Mouse (Mus musculus): ENCODE measurements around the gene Psma4. TPM values are rescaled to one million over a fixed set of nuclear protein-coding genes. Genes with fewer than 3 reads are reported as not detected.
"Not testable (repeated sequence)": the region's sequence is repeated elsewhere in the genome, so short reads cannot be mapped to it uniquely, and the experiment has no call there.

Psma4 gene
- polyA plus RNA-seq, 1 experiment from 2014 or later = 341 TPM

DNA sequence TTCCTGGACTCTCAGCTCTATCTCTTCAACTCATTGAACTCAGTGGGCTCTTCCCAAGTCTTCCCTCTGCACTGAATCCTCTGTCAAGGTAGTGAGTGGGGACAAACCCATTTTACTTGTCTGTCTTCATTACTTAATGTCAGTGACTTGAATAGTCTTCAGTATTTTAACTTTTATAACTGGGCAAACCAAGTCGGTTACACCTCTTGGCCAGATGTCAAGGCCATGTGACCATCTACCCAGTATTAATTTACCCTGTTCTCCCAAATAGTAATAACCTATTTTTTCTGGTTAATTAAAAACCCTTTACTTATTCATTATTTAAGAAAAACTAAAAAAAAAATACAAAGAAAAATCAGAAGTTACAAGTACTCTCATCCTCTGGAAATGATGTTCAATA is 19.8 kb upstream of the Psma4 start:
- Histone ChIP-seq H3K4me1 (ENCODE audit: control insufficient read depth, insufficient read depth, low read length) (no peaks in the 10 kb centered on the region), H3K9ac (ENCODE audit: low read length) (no peak overlapping the region), H3K27me3 (ENCODE audit: control insufficient read depth, insufficient read depth, low read length) (no peaks in the 10 kb centered on the region), H3K9me3 (ENCODE audit: control insufficient read depth, low read length) (no peaks in the 10 kb centered on the region), H3K27ac (replicated peaks; ENCODE audit: low read depth, low read length) (no peak overlapping the region), H3K36me3 (ENCODE audit: control insufficient read depth, insufficient read depth, low read length) (no peaks in the 10 kb centered on the region), H3K4me3 (ENCODE audit: low read depth, low read length) (no peak overlapping the region), H3K4me2 (ENCODE audit: low read depth, severe bottlenecking) (no peak overlapping the region)
- ATAC-seq (ENCODE audit: insufficient number of reproducible peaks, low FRiP score, low TSS enrichment, low read depth) (no peak), DNase-seq (ENCODE audit: low spot score) (no peak)
- 80% methylated on average over 1 of the region's 1 CpGs for WGBS

GRCm38 (mm10) chr9:54931765-54932164 is 18.8 kb upstream of the Psma4 start:
- Histone ChIP-seq H3K27me3 (ENCODE audit: control insufficient read depth, insufficient read depth, low read length) (no peaks in the 10 kb centered on the region), H3K36me3 (ENCODE audit: control insufficient read depth, insufficient read depth, low read length) (no peaks in the 10 kb centered on the region), H3K4me1 (ENCODE audit: control insufficient read depth, insufficient read depth, low read length) (no peaks in the 10 kb centered on the region), H3K27ac (replicated peaks; ENCODE audit: low read depth, low read length) (no peak overlapping the region), H3K4me2 (ENCODE audit: low read depth, severe bottlenecking) (no peak overlapping the region), H3K4me3 (ENCODE audit: low read depth, low read length) (no peak overlapping the region), H3K9ac (ENCODE audit: low read length) (no peak overlapping the region), H3K9me3 (ENCODE audit: control insufficient read depth, low read length) (no peaks in the 10 kb centered on the region)
- DNase-seq (ENCODE audit: low spot score) (peak; percentile 19), ATAC-seq (ENCODE audit: insufficient number of reproducible peaks, low FRiP score, low TSS enrichment, low read depth) (no peak)
- WGBS = 3% methylated on average over 1 of the region's 1 CpGs

GRCm38 (mm10) chr9:54932379-54932778 is 18.2 kb upstream of the Psma4 start:
- H3K9ac ChIP-seq (ENCODE audit: low read length) = no peak overlapping the region
- WGBS = 69% methylated on average over 2 of the region's 2 CpGs

GRCm38 (mm10) chr9:54942071-54942470 is 8.5 kb upstream of the Psma4 start:
- WGBS = 80% methylated on average over 4 of the region's 4 CpGs
- H3K9me3 ChIP-seq (ENCODE audit: control insufficient read depth, low read length) = no peaks in the 10 kb centered on the region
- H3K27me3 ChIP-seq (ENCODE audit: control insufficient read depth, insufficient read depth, low read length) = no peaks in the 10 kb centered on the region
- ATAC-seq (ENCODE audit: insufficient number of reproducible peaks, low FRiP score, low TSS enrichment, low read depth) = no peak
- DNase-seq (ENCODE audit: low spot score) = no peak
- no peak overlapping the region for H3K4me3 ChIP-seq (ENCODE audit: low read depth, low read length)
- no peaks in the 10 kb centered on the region for H3K4me1 ChIP-seq (ENCODE audit: control insufficient read depth, insufficient read depth, low read length)
- no peak overlapping the region for H3K27ac ChIP-seq (replicated peaks; ENCODE audit: low read depth, low read length)
- H3K36me3 ChIP-seq (ENCODE audit: control insufficient read depth, insufficient read depth, low read length) = no peaks in the 10 kb centered on the region
- no peak overlapping the region for H3K9ac ChIP-seq (ENCODE audit: low read length)
- H3K4me2 ChIP-seq (ENCODE audit: low read depth, severe bottlenecking) = no peak overlapping the region

More at GRCm38 (mm10) chr9:54932379-54932778, 18.2 kb upstream of the Psma4 start:
- no peaks in the 10 kb centered on the region for H3K4me1 ChIP-seq (ENCODE audit: control insufficient read depth, insufficient read depth, low read length)
- H3K9me3 ChIP-seq (ENCODE audit: control insufficient read depth, low read length) = no peaks in the 10 kb centered on the region
- DNase-seq (ENCODE audit: low spot score) (no peak), ATAC-seq (ENCODE audit: insufficient number of reproducible peaks, low FRiP score, low TSS enrichment, low read depth) (no peak)
- no peaks in the 10 kb centered on the region for H3K36me3 ChIP-seq (ENCODE audit: control insufficient read depth, insufficient read depth, low read length)
- no peak overlapping the region for H3K27ac ChIP-seq (replicated peaks; ENCODE audit: low read depth, low read length)
- H3K4me3 ChIP-seq (ENCODE audit: low read depth, low read length) = no peak overlapping the region
- H3K4me2 ChIP-seq (ENCODE audit: low read depth, severe bottlenecking) = no peak overlapping the region
- H3K27me3 ChIP-seq (ENCODE audit: control insufficient read depth, insufficient read depth, low read length) = no peaks in the 10 kb centered on the region

DNA sequence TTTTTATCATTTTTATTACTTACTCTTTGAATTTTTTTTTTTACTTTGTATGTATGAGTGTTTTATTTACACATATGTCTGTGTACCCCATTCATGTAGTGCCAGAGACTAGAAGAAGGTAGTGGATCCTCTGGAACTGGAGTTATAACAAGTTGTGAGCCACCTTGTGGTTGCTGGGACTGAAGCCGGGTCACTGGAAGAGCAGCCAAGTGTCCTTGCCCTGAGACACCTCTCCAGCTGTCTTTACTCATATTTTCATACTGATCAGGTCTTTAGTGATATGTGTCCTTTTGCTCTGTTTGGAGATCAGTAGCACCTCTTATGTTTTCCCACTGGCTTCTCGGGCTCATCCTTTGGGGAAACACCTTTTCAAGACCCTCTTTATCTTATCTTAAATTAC is 6.1 kb upstream of the Psma4 start:
- no peak for DNase-seq (ENCODE audit: low spot score)
- Histone ChIP-seq H3K27ac (replicated peaks; ENCODE audit: low read depth, low read length) (no peak overlapping the region), H3K36me3 (ENCODE audit: control insufficient read depth, insufficient read depth, low read length) (no peaks in the 10 kb centered on the region), H3K9ac (ENCODE audit: low read length) (no peak overlapping the region), H3K4me1 (ENCODE audit: control insufficient read depth, insufficient read depth, low read length) (no peaks in the 10 kb centered on the region), H3K4me2 (ENCODE audit: low read depth, severe bottlenecking) (no peak overlapping the region), H3K27me3 (ENCODE audit: control insufficient read depth, insufficient read depth, low read length) (no peaks in the 10 kb centered on the region), H3K4me3 (ENCODE audit: low read depth, low read length) (no peak overlapping the region), H3K9me3 (ENCODE audit: control insufficient read depth, low read length) (no peaks in the 10 kb centered on the region)
- ATAC-seq (ENCODE audit: insufficient number of reproducible peaks, low FRiP score, low TSS enrichment, low read depth) = no peak
- WGBS = 69% methylated on average over 2 of the region's 2 CpGs

DNA sequence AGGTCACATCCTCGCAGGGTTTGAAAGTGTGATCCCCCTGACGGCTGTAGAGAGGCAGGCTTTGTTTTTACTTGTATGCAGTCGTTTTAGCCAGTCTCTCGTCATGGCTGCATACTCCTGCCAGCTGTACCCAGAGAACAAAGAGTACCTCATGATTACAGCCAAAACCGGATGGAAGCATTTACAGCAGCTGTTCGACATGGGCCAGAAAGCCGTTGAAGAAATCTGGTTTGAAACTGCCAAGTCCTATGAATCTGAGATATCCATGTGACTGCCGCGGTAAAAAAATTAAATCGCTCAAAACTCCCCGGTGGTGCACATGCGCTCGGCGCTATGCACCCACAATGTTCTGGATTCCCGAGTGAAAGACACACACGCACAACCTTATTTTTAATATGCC is 4.3 kb upstream of the Psma4 start:
- 72% methylated on average over 16 of the region's 16 CpGs for WGBS
- Histone ChIP-seq H3K27me3 (ENCODE audit: control insufficient read depth, insufficient read depth, low read length) (no peaks in the 10 kb centered on the region), H3K4me2 (ENCODE audit: low read depth, severe bottlenecking) (no peak overlapping the region), H3K36me3 (ENCODE audit: control insufficient read depth, insufficient read depth, low read length) (no peaks in the 10 kb centered on the region), H3K9me3 (ENCODE audit: control insufficient read depth, low read length) (no peaks in the 10 kb centered on the region), H3K27ac (replicated peaks; ENCODE audit: low read depth, low read length) (no peak overlapping the region), H3K4me3 (ENCODE audit: low read depth, low read length) (no peak overlapping the region), H3K9ac (ENCODE audit: low read length) (no peak overlapping the region), H3K4me1 (ENCODE audit: control insufficient read depth, insufficient read depth, low read length) (peaks cover under 1% of the 10 kb centered on the region; the same call in 1 of the 2 replicates)
- ATAC-seq (ENCODE audit: insufficient number of reproducible peaks, low FRiP score, low TSS enrichment, low read depth) (no peak), DNase-seq (ENCODE audit: low spot score) (no peak)

DNA sequence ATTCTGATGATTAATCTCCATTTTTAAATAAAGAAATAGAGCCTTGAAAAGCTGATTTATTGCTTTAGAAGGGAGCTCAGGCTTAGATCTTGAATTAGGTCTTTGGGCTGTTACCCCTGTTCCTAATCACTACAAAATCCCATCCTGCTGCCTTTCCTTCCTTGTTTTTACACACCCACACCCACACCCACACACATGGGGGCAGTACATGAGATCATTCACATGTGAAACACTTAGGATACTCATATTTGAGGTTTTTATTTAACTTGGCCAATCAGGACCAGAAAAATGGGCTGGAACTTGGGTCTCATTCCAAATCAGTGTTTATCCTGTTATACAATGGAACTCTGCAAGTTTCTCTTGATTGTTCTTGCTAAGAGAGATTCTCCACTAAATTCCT is 1.1 kb upstream of the Psma4 start:
- Histone ChIP-seq H3K9ac (ENCODE audit: low read length) (no peak overlapping the region), H3K27me3 (ENCODE audit: control insufficient read depth, insufficient read depth, low read length) (no peaks in the 10 kb centered on the region), H3K4me2 (ENCODE audit: low read depth, severe bottlenecking) (no peak overlapping the region), H3K36me3 (ENCODE audit: control insufficient read depth, insufficient read depth, low read length) (peaks cover 8% of the 10 kb centered on the region; the same call in 1 of the 2 replicates), H3K9me3 (ENCODE audit: control insufficient read depth, low read length) (no peaks in the 10 kb centered on the region), H3K27ac (replicated peaks; ENCODE audit: low read depth, low read length) (no peak overlapping the region), H3K4me1 (ENCODE audit: control insufficient read depth, insufficient read depth, low read length) (peaks cover 9% of the 10 kb centered on the region), H3K4me3 (ENCODE audit: low read depth, low read length) (no peak overlapping the region)
- no peak for ATAC-seq (ENCODE audit: insufficient number of reproducible peaks, low FRiP score, low TSS enrichment, low read depth)
- no peak for DNase-seq (ENCODE audit: low spot score)

GRCm38 (mm10) chr9:54950162-54950561 is 428 bp upstream of the Psma4 start:
- H3K27me3 ChIP-seq (ENCODE audit: control insufficient read depth, insufficient read depth, low read length); H3K9me3 ChIP-seq (ENCODE audit: control insufficient read depth, low read length); H3K27ac ChIP-seq (replicated peaks; ENCODE audit: low read depth, low read length); H3K36me3 ChIP-seq (ENCODE audit: control insufficient read depth, insufficient read depth, low read length); DNase-seq (ENCODE audit: low spot score); H3K4me1 ChIP-seq (ENCODE audit: control insufficient read depth, insufficient read depth, low read length): not testable (repeated sequence)
- ATAC-seq (ENCODE audit: insufficient number of reproducible peaks, low FRiP score, low TSS enrichment, low read depth) = peak; percentile 51; the same call in 1 of the 2 replicates
- Histone ChIP-seq H3K4me2 (ENCODE audit: low read depth, severe bottlenecking) (peak overlapping the region; percentile 68; the same call in 1 of the 2 replicates), H3K4me3 (ENCODE audit: low read depth, low read length) (peak overlapping the region; percentile 89), H3K9ac (ENCODE audit: low read length) (peak overlapping the region; percentile 28)
- 44% methylated on average over 8 of the region's 8 CpGs for WGBS

DNA sequence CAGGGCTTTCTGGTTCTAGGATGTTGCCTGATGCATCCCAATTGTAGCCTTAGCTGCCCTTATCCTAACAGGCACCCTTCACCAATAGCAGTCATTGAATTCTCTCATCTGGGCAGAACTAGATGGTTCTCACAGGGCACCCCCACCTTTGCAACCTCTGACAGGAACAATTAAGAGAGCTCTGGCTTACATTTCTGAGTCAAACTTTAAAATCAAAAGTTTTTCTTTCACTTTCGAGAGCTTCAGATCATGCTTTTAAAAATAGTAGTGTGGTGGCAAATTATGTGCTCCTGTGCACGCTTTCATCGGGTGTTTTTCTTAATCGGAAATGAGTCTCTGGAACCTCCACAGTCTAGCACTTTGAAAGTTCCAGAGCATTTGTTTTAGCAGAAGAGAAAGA is 10.5 kb downstream of the Psma4 start:
- Histone ChIP-seq H3K9me3 (ENCODE audit: control insufficient read depth, low read length) (no peaks in the 10 kb centered on the region), H3K36me3 (ENCODE audit: control insufficient read depth, insufficient read depth, low read length) (peaks cover 12% of the 10 kb centered on the region; the same call in 1 of the 2 replicates), H3K4me1 (ENCODE audit: control insufficient read depth, insufficient read depth, low read length) (no peaks in the 10 kb centered on the region), H3K27ac (replicated peaks; ENCODE audit: low read depth, low read length) (no peak overlapping the region), H3K9ac (ENCODE audit: low read length) (no peak overlapping the region), H3K4me2 (ENCODE audit: low read depth, severe bottlenecking) (no peak overlapping the region), H3K4me3 (ENCODE audit: low read depth, low read length) (no peak overlapping the region), H3K27me3 (ENCODE audit: control insufficient read depth, insufficient read depth, low read length) (no peaks in the 10 kb centered on the region)
- no peak for ATAC-seq (ENCODE audit: insufficient number of reproducible peaks, low FRiP score, low TSS enrichment, low read depth)
- WGBS = 94% methylated on average over 4 of the region's 4 CpGs
- no peak for DNase-seq (ENCODE audit: low spot score)
